Mouse (Mus musculus) cortical plate, adult 2 months (tissue): ENCODE measurements at regions not wholly inside any gene's neighbourhood (a gene's known extent, or its start where the extent isn't known, plus 50 kb on each side); places are given as distances from the start of the nearest gene placed in this dataset.

Source experiments
- CTCF ChIP-seq: fragments of 200-500 bp; IDR thresholded peaks from 2 replicates; pipeline ENCODE4 v1.5.1; 2011; ENCODE audit warnings: mild to moderate bottlenecking, control low read depth, low read length; ENCODE audit not compliant: insufficient read depth; ENCODE audit errors: extremely low read depth
- POLR2A ChIP-seq: fragments of 200-500 bp; IDR thresholded peaks from 2 replicates; pipeline ENCODE4 v1.6.1; 2011; ENCODE audit warnings: mild to moderate bottlenecking, low read length, control low read depth; ENCODE audit not compliant: insufficient read depth; ENCODE audit errors: extremely low read depth

- TF ChIP-seq POLR2A (no peak), CTCF (peak; percentile 68)
Observed at GRCm38 (mm10) chr4:40014666-40015065, 128.2 kb upstream of the Aco1 start.
